In the genomic region with DNA sequence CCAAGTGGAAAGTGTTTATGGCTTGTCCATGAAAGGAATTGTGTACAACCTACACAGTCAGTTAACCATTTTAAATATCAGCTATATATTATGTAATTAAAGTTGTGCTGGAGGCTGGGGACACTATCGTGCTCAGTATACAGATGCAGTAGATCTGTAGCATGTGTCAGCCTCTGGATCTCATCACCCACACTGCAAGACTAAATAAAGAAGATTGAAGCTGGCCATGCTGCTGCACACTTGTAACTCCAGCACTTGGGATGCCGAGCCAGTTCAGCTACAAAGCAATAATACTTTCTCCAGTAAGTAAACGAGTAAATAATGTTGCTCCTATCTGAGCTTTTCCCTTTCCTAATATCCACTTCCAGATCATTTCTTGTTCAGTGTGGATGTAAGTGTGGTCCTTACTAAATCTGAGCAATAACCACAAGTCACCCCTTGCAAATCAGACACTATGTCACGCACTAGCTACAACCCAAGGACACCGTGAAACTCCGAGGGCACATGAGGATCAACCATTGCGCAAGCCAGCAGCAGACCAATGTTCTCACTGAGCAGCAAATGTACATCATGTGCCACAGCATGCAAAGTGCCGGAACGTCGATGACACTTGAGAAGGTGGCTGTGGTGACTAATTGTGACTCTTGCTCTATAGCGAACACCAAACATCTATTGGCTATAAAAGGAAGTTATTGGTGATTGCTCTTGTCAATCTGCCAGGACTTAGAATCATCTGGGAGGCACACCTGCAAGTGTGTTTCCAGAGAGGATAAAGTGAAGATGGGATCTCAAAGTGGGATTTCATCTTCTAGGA, we compare ENCODE assay signal across 16 mouse cellular contexts. TPM values are rescaled to one million over a fixed set of nuclear protein-coding genes. Genes with fewer than 3 reads are reported as not detected.
DNase-seq lines count a peak whose midpoint lies in the region; ATAC-seq and TF ChIP-seq lines count a peak whose summit lies in the region.
"Had no signal": no experiment of that assay in that cellular context is flagged by ENCODE, and none has a peak within 500 bp of the region (broad histone marks: within the 10 kb centered on the region; RNA-seq: fewer than 3 reads in every experiment).

No protein-coding gene starts in this region.

- peaks cover 7% of the 10 kb centered on the region; the same call in 1 of the 2 replicates for H3K36me3 ChIP-seq in heart, adult 2 months (ENCODE audit: control insufficient read depth, insufficient read depth, low read length)
- H3K36me3 ChIP-seq in heart, postnatal 0 days (replicated peaks; ENCODE audit: control insufficient read depth, insufficient read depth, low read length), result no peaks in the 10 kb centered on the region
- H3K36me3 ChIP-seq: embryonic facial prominence, embryonic 13.5 days; forebrain, embryonic 12.5 days; hindbrain, embryonic 12.5 days; limb, embryonic 10.5 days; midbrain, embryonic 15.5 days; neural tube, embryonic 15.5 days had no signal

- intact Hi-C loops in heart, adult 2 months (cut with DNase I), result loop anchor here (2.0 to 5.0 kb wide), 5 partner anchors 50 to 210 kb away; no protein-coding TSS in a partner anchor

- H3K79me2 ChIP-seq in heart, adult 2 months (replicated peaks; ENCODE audit: control insufficient read depth, insufficient read depth, low read length), result no peaks in the 10 kb centered on the region

- no peak for TF ChIP-seq POLR2A in heart, adult 2 months (IDR thresholded peaks at IDR 0.05; ENCODE audit: insufficient read depth, low read depth, low read length)

- 65% methylated on average over 11 of the region's 11 CpGs for WGBS in heart, adult 2 months
- WGBS in heart, postnatal 0 days, result 63% methylated on average over 11 of the region's 11 CpGs

- ATAC-seq in heart, postnatal 0 days (ENCODE audit: insufficient read depth, low read depth), result peak; percentile 70; the same call in 1 of the 2 replicates
- ATAC-seq: midbrain, embryonic 15.5 days had no signal

- no peak overlapping the region for H3K4me3 ChIP-seq in heart, adult 2 months
- H3K4me3 ChIP-seq in heart, postnatal 0 days (ENCODE audit: low read depth, low read length), result no peak overlapping the region
- H3K4me3 ChIP-seq: embryonic facial prominence, embryonic 13.5 days; forebrain, embryonic 12.5 days; hindbrain, embryonic 12.5 days; limb, embryonic 10.5 days; midbrain, embryonic 15.5 days; neural tube, embryonic 15.5 days had no signal

- no peak overlapping the region for H3K9ac ChIP-seq in heart, adult 2 months (ENCODE audit: low read depth, low read length)
- no peak overlapping the region for H3K9ac ChIP-seq in heart, postnatal 0 days (replicated peaks; ENCODE audit: low read depth, low read length)
- H3K9ac ChIP-seq: embryonic facial prominence, embryonic 13.5 days; forebrain, embryonic 12.5 days; hindbrain, embryonic 12.5 days; midbrain, embryonic 15.5 days; neural tube, embryonic 15.5 days had no signal

- TF ChIP-seq EP300 in heart, adult 2 months (IDR thresholded peaks at IDR 0.05; ENCODE audit: insufficient read depth, low read depth, low read length), result peak; percentile 100
- no peak for TF ChIP-seq EP300 in heart, postnatal 0 days (IDR thresholded peaks at IDR 0.05; ENCODE audit: low read depth)

- H3K4me1 ChIP-seq in heart, adult 2 months (ENCODE audit: control insufficient read depth, insufficient read depth, low read length), result peaks cover 4% of the 10 kb centered on the region
- no peaks in the 10 kb centered on the region for H3K4me1 ChIP-seq in heart, postnatal 0 days (ENCODE audit: control insufficient read depth, insufficient read depth)
- H3K4me1 ChIP-seq: forebrain, embryonic 12.5 days; hindbrain, embryonic 12.5 days; midbrain, embryonic 15.5 days; neural tube, embryonic 15.5 days had no signal

- no peaks in the 10 kb centered on the region for H3K27me3 ChIP-seq in heart, adult 2 months (ENCODE audit: control insufficient read depth, insufficient read depth, low read length)
- H3K27me3 ChIP-seq in heart, postnatal 0 days (ENCODE audit: control insufficient read depth, insufficient read depth, low read length), result no peaks in the 10 kb centered on the region
- H3K27me3 ChIP-seq: embryonic facial prominence, embryonic 13.5 days; forebrain, embryonic 12.5 days; hindbrain, embryonic 12.5 days; midbrain, embryonic 15.5 days; neural tube, embryonic 15.5 days had no signal

- no peak for TF ChIP-seq CTCF in heart, adult 2 months (IDR thresholded peaks at IDR 0.05)
- no peak for TF ChIP-seq CTCF in heart, postnatal 0 days (IDR thresholded peaks at IDR 0.05; ENCODE audit: low read depth)

- H3K27ac ChIP-seq in heart, adult 2 months, result peak overlapping the region; percentile 84
- no peak overlapping the region for H3K27ac ChIP-seq in heart, postnatal 0 days (ENCODE audit: low read depth)
- H3K27ac ChIP-seq: embryonic facial prominence, embryonic 13.5 days; forebrain, embryonic 12.5 days; hindbrain, embryonic 12.5 days; limb, embryonic 10.5 days; macrophage; midbrain, embryonic 15.5 days; neural tube, embryonic 15.5 days had no signal

- H3K9me3 ChIP-seq in heart, postnatal 0 days (replicated peaks; ENCODE audit: control insufficient read depth, low read length), result no peaks in the 10 kb centered on the region
- H3K9me3 ChIP-seq: embryonic facial prominence, embryonic 13.5 days; forebrain, embryonic 12.5 days; hindbrain, embryonic 12.5 days; limb, embryonic 10.5 days; midbrain, embryonic 15.5 days; neural tube, embryonic 15.5 days had no signal

- no peak overlapping the region for H3K4me2 ChIP-seq in heart, postnatal 0 days (ENCODE audit: low read depth, low read length)
- H3K4me2 ChIP-seq: embryonic facial prominence, embryonic 13.5 days; forebrain, embryonic 12.5 days; hindbrain, embryonic 12.5 days; midbrain, embryonic 15.5 days; neural tube, embryonic 15.5 days had no signal

- peak; percentile 59 to 81 for DNase-seq in heart, adult 2 months
- DNase-seq in heart, postnatal 4 days, result no peak
- DNase-seq in adrenal gland, adult 8-10 months, result peak; percentile 78
- peak; percentile 13 for DNase-seq in heart, postnatal 0 days (ENCODE audit: low spot score)
- peak; percentile 33 for DNase-seq in lung, postnatal 14 days
- DNase-seq in adipocyte (ENCODE audit: low spot score), result no peak
- DNase-seq in spleen, adult 12 weeks (ENCODE audit: low spot score), result no peak
- DNase-seq: cerebellum, postnatal 36 days; kidney, adult 18-20 months had no signal

RNA-seq across cellular contexts. Expression of a gene that starts 9.9 kb away (rescaled TPM):
- total RNA-seq in heart, adult 2 months (2021), result 1 to 10 TPM; 4.2 to 5.4 TPM
- 2.2 and 8.9 TPM in 2 replicates for polyA plus RNA-seq in heart, adult 2 months (2012; rRNA removed)
- total RNA-seq in heart, postnatal 4 days (2021), result under 1 TPM in 1 of 2 experiments, not detected in 1; 0.09 TPM
- total RNA-seq in adrenal gland, adult 8-10 months (2022), result not detected
- not detected in 2 replicates for total RNA-seq in heart, postnatal 0 days (2014; rRNA removed; ENCODE audit: low replicate concordance)
- polyA plus RNA-seq in heart, postnatal 0 days (2015; fragmentation: Nextera tagmentation; extraction: Ambion mirVana), result 0.03 and 0.04 TPM in 2 replicates
- polyA plus RNA-seq: forebrain, embryonic 12.5 days; macrophage; neural tube, embryonic 15.5 days had no signal

Comparison
In these comparisons a context has a peak if more than half of its experiments do, and no peak if none do; other contexts are left out.
1. DNase-seq: peak in heart, adult 2 months (2 of 2), adrenal gland, adult 8-10 months (single experiment), heart, postnatal 0 days (single experiment) and lung, postnatal 14 days (single experiment); none in heart, postnatal 4 days (single experiment), adipocyte (single experiment) and spleen, adult 12 weeks (single experiment).